ENCODE assay signal across 8 mouse cellular contexts in genomic region chr3:89280050-89280605, GRCm38 (mm10). TPM values are rescaled to one million over a fixed set of nuclear protein-coding genes. Genes with fewer than 3 reads are reported as not detected.
DNase-seq lines count a peak whose midpoint lies in the region; ATAC-seq lines count a peak whose summit lies in the region.

No protein-coding gene starts in this region.

- H3K9ac ChIP-seq in heart, embryonic 11.5 days (ENCODE audit: low read depth, low read length): peak overlapping the region; percentile 77
- peak overlapping the region; percentile 83 for H3K9ac ChIP-seq in heart, embryonic 16.5 days (ENCODE audit: low read length)
- peak overlapping the region; percentile 72 for H3K9ac ChIP-seq in limb, embryonic 12.5 days (replicated peaks)
- peak overlapping the region; percentile 9 for H3K9ac ChIP-seq in midbrain, embryonic 15.5 days

- no peaks in the 10 kb centered on the region for H3K9me3 ChIP-seq in heart, embryonic 11.5 days (replicated peaks; ENCODE audit: control insufficient read depth, low read length)
- H3K9me3 ChIP-seq in heart, embryonic 16.5 days (replicated peaks; ENCODE audit: control insufficient read depth, low read length): no peaks in the 10 kb centered on the region
- no peaks in the 10 kb centered on the region for H3K9me3 ChIP-seq in limb, embryonic 12.5 days
- no peaks in the 10 kb centered on the region for H3K9me3 ChIP-seq in midbrain, embryonic 15.5 days

- peak overlapping the region; percentile 67 for H3K4me3 ChIP-seq in heart, embryonic 11.5 days (ENCODE audit: low read depth, low read length)
- H3K4me3 ChIP-seq in heart, embryonic 16.5 days (ENCODE audit: low read length): peak overlapping the region; percentile 69
- H3K4me3 ChIP-seq in limb, embryonic 12.5 days (replicated peaks): peak overlapping the region; percentile 59
- peak overlapping the region; percentile 40 for H3K4me3 ChIP-seq in midbrain, embryonic 15.5 days

- peaks cover 6% of the 10 kb centered on the region for H3K36me3 ChIP-seq in heart, embryonic 11.5 days (ENCODE audit: control insufficient read depth, insufficient read depth, low read length)
- H3K36me3 ChIP-seq in heart, embryonic 16.5 days (ENCODE audit: control insufficient read depth, insufficient read depth): peaks cover 9% of the 10 kb centered on the region
- peaks cover 11% of the 10 kb centered on the region for H3K36me3 ChIP-seq in limb, embryonic 12.5 days
- no peaks in the 10 kb centered on the region for H3K36me3 ChIP-seq in midbrain, embryonic 15.5 days (replicated peaks)

- no peak for DNase-seq in heart, adult 11 months
- DNase-seq in brain, adult 2 months (ENCODE audit: low read depth, low spot score): peak; percentile 89
- DNase-seq in thymus, postnatal 14 days: no peak
- no peak for DNase-seq in adrenal gland, postnatal 25 days

- WGBS in heart, embryonic 11.5 days (ENCODE audit: insufficient replicate concordance): under 1% methylated on average over 29 of the region's 29 CpGs
- under 1% methylated on average over 28 of the region's 29 CpGs for WGBS in heart, embryonic 16.5 days
- WGBS in limb, embryonic 12.5 days: under 1% methylated on average over 29 of the region's 29 CpGs
- under 1% methylated on average over 29 of the region's 29 CpGs for WGBS in midbrain, embryonic 15.5 days

- H3K4me1 ChIP-seq in heart, embryonic 11.5 days (ENCODE audit: control insufficient read depth, insufficient read depth, low read length): peaks cover 26% of the 10 kb centered on the region
- H3K4me1 ChIP-seq in heart, embryonic 16.5 days (ENCODE audit: control insufficient read depth, insufficient read depth, low read length): peaks cover 28% of the 10 kb centered on the region
- H3K4me1 ChIP-seq in limb, embryonic 12.5 days (replicated peaks): peaks cover 59% of the 10 kb centered on the region
- H3K4me1 ChIP-seq in midbrain, embryonic 15.5 days: peaks cover 30% of the 10 kb centered on the region

- no peak for ATAC-seq in heart, embryonic 11.5 days (replicated peaks; ENCODE audit: insufficient number of reproducible peaks, low FRiP score, low TSS enrichment)
- no peak; the same call in 1 of the 2 replicates for ATAC-seq in heart, embryonic 16.5 days (replicated peaks; ENCODE audit: extremely low read depth, insufficient read depth, low FRiP score)
- ATAC-seq in limb, embryonic 12.5 days (ENCODE audit: insufficient number of reproducible peaks, insufficient read depth, low FRiP score, low TSS enrichment, low read depth): no peak
- peak; percentile 21; the same call in 1 of the 2 replicates for ATAC-seq in midbrain, embryonic 15.5 days (replicated peaks)

- H3K4me2 ChIP-seq in heart, embryonic 11.5 days: peak overlapping the region; percentile 91
- peak overlapping the region; percentile 98 for H3K4me2 ChIP-seq in heart, embryonic 16.5 days (ENCODE audit: low read depth, low read length)
- peak overlapping the region; percentile 91 for H3K4me2 ChIP-seq in limb, embryonic 12.5 days
- H3K4me2 ChIP-seq in midbrain, embryonic 15.5 days: peak overlapping the region; percentile 64

- H3K27ac ChIP-seq in heart, embryonic 11.5 days (ENCODE audit: low read depth, low read length): peak overlapping the region; percentile 78; the same call in 1 of the 2 replicates
- H3K27ac ChIP-seq in heart, embryonic 16.5 days (ENCODE audit: low read length): peak overlapping the region; percentile 91
- H3K27ac ChIP-seq in limb, embryonic 12.5 days: peak overlapping the region; percentile 82
- H3K27ac ChIP-seq in midbrain, embryonic 15.5 days: peak overlapping the region; percentile 35; the same call in 1 of the 2 replicates

- peaks cover 3% of the 10 kb centered on the region for H3K27me3 ChIP-seq in heart, embryonic 11.5 days (ENCODE audit: control insufficient read depth, insufficient read depth, low read length)
- H3K27me3 ChIP-seq in heart, embryonic 16.5 days (ENCODE audit: control insufficient read depth, insufficient read depth, low read length): peaks cover 2% of the 10 kb centered on the region; the same call in 1 of the 2 replicates
- H3K27me3 ChIP-seq in limb, embryonic 12.5 days: peaks cover 18% of the 10 kb centered on the region
- peaks cover 27% of the 10 kb centered on the region for H3K27me3 ChIP-seq in midbrain, embryonic 15.5 days (replicated peaks)

RNA-seq across cellular contexts. Expression of gene Efna1, which starts 0.8 kb away (rescaled TPM):
- polyA plus RNA-seq in heart, embryonic 11.5 days (2014; fragmentation: Nextera tagmentation; extraction: Ambion mirVana): 29.9 and 33.0 TPM in 2 replicates
- 34.4 and 45.5 TPM in 2 replicates for polyA plus RNA-seq in heart, embryonic 16.5 days (2015; fragmentation: Nextera tagmentation; extraction: Ambion mirVana)
- polyA plus RNA-seq in limb, embryonic 12.5 days (2016; fragmentation: Nextera tagmentation; extraction: Ambion mirVana): 36.9 and 40.4 TPM in 2 replicates
- 8.0 and 10.2 TPM in 2 replicates for polyA plus RNA-seq in midbrain, embryonic 15.5 days (2015; fragmentation: Nextera tagmentation; extraction: Ambion mirVana)
- total RNA-seq in adrenal gland, postnatal 25 days (2021): 11.6 and 17.2 TPM in 2 replicates

RNA-seq across cellular contexts. Expression of gene Slc50a1, which starts 9.8 kb away (rescaled TPM):
- 37.5 and 40.9 TPM in 2 replicates for polyA plus RNA-seq in heart, embryonic 11.5 days (2014; fragmentation: Nextera tagmentation; extraction: Ambion mirVana)
- 44.8 and 51.1 TPM in 2 replicates for polyA plus RNA-seq in heart, embryonic 16.5 days (2015; fragmentation: Nextera tagmentation; extraction: Ambion mirVana)
- 58.5 and 66.3 TPM in 2 replicates for polyA plus RNA-seq in limb, embryonic 12.5 days (2016; fragmentation: Nextera tagmentation; extraction: Ambion mirVana)
- polyA plus RNA-seq in midbrain, embryonic 15.5 days (2015; fragmentation: Nextera tagmentation; extraction: Ambion mirVana): 31.4 and 37.5 TPM in 2 replicates
- 44.7 and 51.4 TPM in 2 replicates for total RNA-seq in adrenal gland, postnatal 25 days (2021)

RNA-seq across cellular contexts. Expression of gene Dpm3, which starts 21.0 kb away (rescaled TPM):
- polyA plus RNA-seq in heart, embryonic 11.5 days (2014; fragmentation: Nextera tagmentation; extraction: Ambion mirVana): 83.1 and 94.1 TPM in 2 replicates
- 65.3 and 79.6 TPM in 2 replicates for polyA plus RNA-seq in heart, embryonic 16.5 days (2015; fragmentation: Nextera tagmentation; extraction: Ambion mirVana)
- polyA plus RNA-seq in limb, embryonic 12.5 days (2016; fragmentation: Nextera tagmentation; extraction: Ambion mirVana): 93.9 and 102 TPM in 2 replicates
- 65.8 and 69.1 TPM in 2 replicates for polyA plus RNA-seq in midbrain, embryonic 15.5 days (2015; fragmentation: Nextera tagmentation; extraction: Ambion mirVana)
- total RNA-seq in adrenal gland, postnatal 25 days (2021): 106 and 137 TPM in 2 replicates

RNA-seq across cellular contexts. Expression of gene Trim46, which starts 34.0 kb away (rescaled TPM):
- polyA plus RNA-seq in heart, embryonic 11.5 days (2014; fragmentation: Nextera tagmentation; extraction: Ambion mirVana): 0.56 and 1.1 TPM in 2 replicates
- polyA plus RNA-seq in heart, embryonic 16.5 days (2015; fragmentation: Nextera tagmentation; extraction: Ambion mirVana): 1.1 and 1.3 TPM in 2 replicates
- polyA plus RNA-seq in limb, embryonic 12.5 days (2016; fragmentation: Nextera tagmentation; extraction: Ambion mirVana): 6.1 and 6.3 TPM in 2 replicates
- 95.9 and 97.9 TPM in 2 replicates for polyA plus RNA-seq in midbrain, embryonic 15.5 days (2015; fragmentation: Nextera tagmentation; extraction: Ambion mirVana)
- 2.6 and 3.2 TPM in 2 replicates for total RNA-seq in adrenal gland, postnatal 25 days (2021)

RNA-seq across cellular contexts. Expression of gene Krtcap2, which starts 34.4 kb away (rescaled TPM):
- polyA plus RNA-seq in heart, embryonic 11.5 days (2014; fragmentation: Nextera tagmentation; extraction: Ambion mirVana): 248 and 274 TPM in 2 replicates
- 202 and 234 TPM in 2 replicates for polyA plus RNA-seq in heart, embryonic 16.5 days (2015; fragmentation: Nextera tagmentation; extraction: Ambion mirVana)
- 316 and 333 TPM in 2 replicates for polyA plus RNA-seq in limb, embryonic 12.5 days (2016; fragmentation: Nextera tagmentation; extraction: Ambion mirVana)
- polyA plus RNA-seq in midbrain, embryonic 15.5 days (2015; fragmentation: Nextera tagmentation; extraction: Ambion mirVana): 177 and 185 TPM in 2 replicates
- 126 and 127 TPM in 2 replicates for total RNA-seq in adrenal gland, postnatal 25 days (2021)

Comparison
In these comparisons a context has a peak if more than half of its experiments do, and no peak if none do; other contexts are left out.
1. H3K27ac ChIP-seq: peak in every context shown above with its lines; median percentile 91 in heart, embryonic 16.5 days; 82 in limb, embryonic 12.5 days; 78 in heart, embryonic 11.5 days; 35 in midbrain, embryonic 15.5 days.
2. H3K9ac ChIP-seq: peak in every context shown above with its lines; median percentile 83 in heart, embryonic 16.5 days; 77 in heart, embryonic 11.5 days; 72 in limb, embryonic 12.5 days; 9 in midbrain, embryonic 15.5 days.